Mouse (Mus musculus): ENCODE results near the gene Kcnj9. TPM values are rescaled to one million over a fixed set of nuclear protein-coding genes. Genes with fewer than 3 reads are reported as not detected.

Kcnj9 gene
- polyA plus RNA-seq (2021; fragmentation: Nextera tagmentation), result 11.6 and 12.5 TPM in 2 replicates
- long read RNA-seq, experiment 1, transcript Kcnj9-201 (4 exons, 3,857 nt), result major isoform, 26 of 49 reads
- long read RNA-seq, experiment 1, partial matches to known transcripts, result 7 of 49 reads
- long read RNA-seq, experiment 1, other reads (novel, unspliced or antisense), result 15 of 49 reads
- long read RNA-seq, experiment 2, transcript Kcnj9-202 (4 exons, 2,265 nt), result minor isoform, 9 of 208 reads
- long read RNA-seq, experiment 2, transcript Kcnj9-201 (4 exons, 3,857 nt), result major isoform, 154 of 208 reads
- long read RNA-seq, experiment 2, partial matches to known transcripts, result 16 of 208 reads
- long read RNA-seq, experiment 2, other reads (novel, unspliced or antisense), result 29 of 208 reads

DNA sequence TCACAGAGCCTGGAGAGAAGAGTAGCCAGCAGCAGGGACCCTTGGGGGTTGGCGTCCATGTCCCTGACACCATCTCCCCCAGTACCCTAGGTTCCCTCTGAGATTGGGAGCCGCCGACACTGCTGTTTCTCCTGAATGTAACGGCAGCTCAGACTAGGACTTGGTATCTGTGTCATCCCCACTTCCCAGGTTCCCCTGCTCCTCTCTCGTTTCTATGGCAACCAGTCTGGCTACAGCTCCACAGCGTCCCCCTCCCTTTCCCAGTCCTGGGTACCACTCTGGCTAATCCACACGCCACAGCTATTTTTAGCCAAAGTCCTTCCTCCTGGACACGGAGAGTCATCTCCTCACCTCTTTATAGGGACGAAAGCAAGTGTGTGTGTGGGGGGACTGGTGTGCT lies at the start of gene Kcnj9:
Kcnj9 (minus strand) TSS at position 188 of the 400 bp plus-strand sequence.

DNA sequence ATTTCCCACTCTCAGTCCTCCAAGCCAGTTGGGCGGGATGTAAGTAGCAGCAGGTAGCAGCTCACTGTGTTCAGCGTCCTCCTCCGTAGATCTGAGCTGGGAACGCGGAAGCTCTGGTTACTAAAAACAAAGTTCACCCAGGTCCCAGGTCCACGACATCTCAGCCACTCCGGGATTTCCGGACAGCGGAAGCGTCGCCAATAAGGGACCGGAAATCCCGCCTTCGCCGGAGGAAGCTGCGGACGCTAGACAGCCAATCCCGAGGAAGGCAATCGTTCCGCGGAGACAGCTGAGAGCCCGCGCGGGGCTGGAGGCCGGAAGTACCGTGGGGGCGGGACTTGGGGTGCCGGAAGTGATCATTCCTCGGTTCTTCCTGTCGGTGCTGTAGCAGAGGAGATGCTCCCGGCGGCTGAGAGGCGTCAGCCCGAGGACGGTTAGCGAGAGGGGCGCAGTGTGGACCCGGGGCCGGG lies 47.1 kb upstream of the Kcnj9 start, which contains the start of gene Pigm:
Pigm (plus strand) TSS at position 349 of the 470 bp plus-strand sequence.

DNA sequence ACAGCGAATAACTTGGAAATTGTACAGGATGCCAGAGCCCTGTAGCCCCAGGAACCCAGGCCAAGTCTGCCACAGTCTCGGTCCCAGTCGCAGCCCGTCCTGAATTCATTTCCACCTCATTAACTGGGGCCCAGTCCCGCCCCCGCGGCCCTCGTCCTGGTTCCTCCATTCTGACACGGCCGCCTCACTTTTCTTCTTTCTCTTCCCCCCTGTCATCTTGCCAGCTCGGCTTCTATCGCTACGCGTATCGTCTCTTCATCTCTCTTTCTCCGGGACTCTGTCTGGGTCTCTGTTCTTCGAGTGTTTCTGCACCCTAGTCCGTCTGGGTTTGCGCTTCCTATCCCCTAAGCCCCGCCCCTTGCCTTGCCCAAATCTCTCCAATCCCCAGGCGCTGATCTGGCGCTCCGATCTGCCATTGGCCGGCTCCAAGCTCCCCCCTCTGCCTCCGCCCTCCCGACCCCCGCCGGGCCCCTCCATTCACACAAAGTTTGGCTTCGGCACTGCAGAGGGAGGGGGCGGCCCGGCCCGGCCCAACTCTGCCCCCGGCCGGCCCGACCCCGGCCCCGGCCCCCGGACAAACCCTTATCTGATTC lies 11.7 kb upstream of the Kcnj9 start, which contains the start of gene Kcnj10:
Kcnj10 (plus strand) TSS at position 482 of the 593 bp plus-strand sequence.

DNA sequence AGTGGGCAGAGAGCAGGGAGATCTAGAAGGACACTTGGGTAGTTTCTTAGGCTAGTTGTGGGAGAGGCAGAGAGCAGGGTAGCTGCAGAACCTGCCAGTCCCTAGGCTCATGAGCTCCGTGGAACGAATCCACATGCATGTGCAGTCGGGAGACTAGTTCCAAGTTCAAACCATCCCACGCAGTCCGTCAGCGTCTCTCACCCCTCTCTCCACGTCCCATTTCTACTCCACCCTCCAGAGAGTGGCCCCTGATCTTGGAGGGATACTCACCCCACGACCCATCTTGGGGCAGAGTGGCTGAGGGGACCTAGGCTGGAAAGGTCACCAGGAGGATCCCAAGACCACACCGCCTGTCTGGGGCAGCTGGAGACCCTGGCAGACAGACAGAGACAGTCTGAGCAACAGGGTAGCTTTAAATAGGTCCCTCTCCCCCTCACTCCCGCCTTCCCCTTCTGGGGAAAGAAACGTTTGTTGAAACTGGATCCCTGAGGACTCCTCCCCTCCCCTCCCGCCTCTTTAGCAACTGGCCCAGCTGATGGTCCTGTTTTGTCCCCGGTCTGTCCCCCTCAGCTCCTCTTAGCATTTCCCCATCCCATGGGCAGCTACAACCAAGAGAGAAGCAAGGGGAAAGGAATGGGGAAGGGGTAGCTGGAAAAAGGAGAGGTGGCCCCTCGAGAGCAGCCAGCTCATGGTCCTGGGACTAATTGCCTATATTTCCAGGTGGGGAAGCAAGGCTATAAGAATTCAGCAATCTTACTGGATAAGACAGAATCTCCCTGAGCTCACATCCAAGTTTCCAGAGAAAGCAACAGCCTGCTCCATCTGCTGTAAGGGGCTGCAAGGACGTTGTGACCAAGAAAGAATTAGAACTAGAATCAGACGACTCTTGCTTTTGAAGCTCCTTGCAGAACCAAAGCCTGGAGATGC lies 31.2 kb downstream of the Kcnj9 start, which contains the start of gene Atp1a2:
Atp1a2 (minus strand) TSS at position 454 of the 927 bp plus-strand sequence.

Other genes with a start within 250 kb of the Kcnj9 start
- 110 and 111 TPM in 2 replicates for gene Copa, start 246.8 kb downstream of the Kcnj9 start, polyA plus RNA-seq (2021; fragmentation: Nextera tagmentation)
- gene Ncstn, start 246.5 kb downstream of the Kcnj9 start, polyA plus RNA-seq (2021; fragmentation: Nextera tagmentation), result 40.9 and 41.7 TPM in 2 replicates
- gene Pex19, start 202.6 kb downstream of the Kcnj9 start, polyA plus RNA-seq (2021; fragmentation: Nextera tagmentation), result 87.1 and 95.5 TPM in 2 replicates
- 49.7 and 59.1 TPM in 2 replicates for gene Dcaf8, start 181.2 kb downstream of the Kcnj9 start, polyA plus RNA-seq (2021; fragmentation: Nextera tagmentation)
- gene Pea15a, start 122.5 kb downstream of the Kcnj9 start, polyA plus RNA-seq (2021; fragmentation: Nextera tagmentation), result 433 and 485 TPM in 2 replicates
- gene Casq1, start 109.5 kb downstream of the Kcnj9 start, polyA plus RNA-seq (2021; fragmentation: Nextera tagmentation), result 0.90 and 0.97 TPM in 2 replicates
- not detected in 2 replicates for gene Atp1a4, start 70.9 kb downstream of the Kcnj9 start, polyA plus RNA-seq (2021; fragmentation: Nextera tagmentation)
- gene Igsf8, start 67.7 kb downstream of the Kcnj9 start, polyA plus RNA-seq (2021; fragmentation: Nextera tagmentation), result 87.6 and 111 TPM in 2 replicates
- 143 and 146 TPM in 2 replicates for gene Atp1a2, start 31.3 kb downstream of the Kcnj9 start, polyA plus RNA-seq (2021; fragmentation: Nextera tagmentation)
- 19.2 and 29.3 TPM in 2 replicates for gene Kcnj10, start 11.9 kb upstream of the Kcnj9 start, polyA plus RNA-seq (2021; fragmentation: Nextera tagmentation)
- gene Pigm, start 47.2 kb upstream of the Kcnj9 start, polyA plus RNA-seq (2021; fragmentation: Nextera tagmentation), result 2.8 TPM in 2 replicates
- 1.6 and 2.0 TPM in 2 replicates for gene Slamf9, start 146.0 kb upstream of the Kcnj9 start, polyA plus RNA-seq (2021; fragmentation: Nextera tagmentation)
- gene Igsf9, start 152.5 kb upstream of the Kcnj9 start, polyA plus RNA-seq (2021; fragmentation: Nextera tagmentation), result 0.35 and 0.67 TPM in 2 replicates
- 13.4 and 13.8 TPM in 2 replicates for gene Tagln2, start 170.7 kb upstream of the Kcnj9 start, polyA plus RNA-seq (2021; fragmentation: Nextera tagmentation)
- gene Cfap45, start 191.5 kb upstream of the Kcnj9 start, polyA plus RNA-seq (2021; fragmentation: Nextera tagmentation), result 4.5 and 6.9 TPM in 2 replicates
- 0.51 and 0.68 TPM in 2 replicates for gene Vsig8, start 226.6 kb upstream of the Kcnj9 start, polyA plus RNA-seq (2021; fragmentation: Nextera tagmentation)